Mouse (Mus musculus): ENCODE data around the gene Spata20.

GRCm38 (mm10) chr11:94475722-94476121 is 10.3 kb downstream of the Spata20 start:
- no peak for TF ChIP-seq CTCF (IDR thresholded peaks at IDR 0.05; ENCODE audit: control insufficient read depth, insufficient read depth, insufficient replicate concordance, low read depth, low read length)
- no peak for TF ChIP-seq POLR2A (IDR thresholded peaks at IDR 0.05; ENCODE audit: control insufficient read depth, low read depth, low read length)

Measured in testis, adult 2 months (tissue).